Mouse (Mus musculus) hindbrain, embryonic 12.5 days (tissue): ENCODE measurements around the gene Slc13a3. TPM values are rescaled to one million over a fixed set of nuclear protein-coding genes. Genes with fewer than 3 reads are reported as not detected.

Experiments used
- ATAC-seq: fragments of 200-750 bp; cut with Nextera tagmentation; 2 replicates; pipeline ENCODE4 v1.8.0; 2017; ENCODE audit warnings: moderate TSS enrichment; ENCODE audit not compliant: low FRiP score
- H3K27ac ChIP-seq: fragments of 300-500 bp; sonication (generic); 2 replicates; pipeline ENCODE4 v1.5.1; 2016; ENCODE audit warnings: mild to moderate bottlenecking
- H3K27me3 ChIP-seq: fragments of 300-500 bp; sonication (generic); 2 replicates; pipeline ENCODE4 v1.6.1; 2016; ENCODE audit warnings: mild to moderate bottlenecking
- H3K36me3 ChIP-seq: fragments of 300-500 bp; sonication (generic); 2 replicates; pipeline ENCODE4 v1.6.1; 2016; ENCODE audit warnings: mild to moderate bottlenecking
- H3K4me1 ChIP-seq: fragments of 300-500 bp; sonication (generic); 2 replicates; pipeline ENCODE4 v1.6.1; 2016
- H3K4me2 ChIP-seq: fragments of 300-500 bp; sonication (generic); replicated peaks from 2 replicates; pipeline ENCODE4 v1.6.1; 2016; ENCODE audit warnings: mild to moderate bottlenecking
- H3K4me3 ChIP-seq: fragments of 300-500 bp; sonication (generic); 2 replicates; pipeline ENCODE4 v1.5.1; 2016; ENCODE audit warnings: mild to moderate bottlenecking
- H3K9ac ChIP-seq: fragments of 300-500 bp; sonication (generic); 2 replicates; pipeline ENCODE4 v1.6.1; 2016; ENCODE audit warnings: mild to moderate bottlenecking, moderate library complexity
- H3K9me3 ChIP-seq: fragments of 300-500 bp; sonication (generic); replicated peaks from 2 replicates; pipeline ENCODE4 v1.6.1; 2016; ENCODE audit warnings: mild to moderate bottlenecking
- WGBS: fragments of 180-500 bp; shearing (Covaris S2); methylation state at CpG from one replicate; pipeline ENCODE4 v1.1.7; 2016; 5-methylcytosine and 5-hydroxymethylcytosine counted together
- polyA plus RNA-seq: library from polyadenylated mRNA; unstranded; fragments of >200 nt; fragmentation: Nextera tagmentation; extraction: Ambion mirVana; gene quantifications from 2 replicates; pipeline ENCODE4 v1.2.1, GENCODE M21; 2016

The Slc13a3 gene
- polyA plus RNA-seq, 1 experiment from 2014 or later = 1.2 TPM

- Histone ChIP-seq H3K27me3 (no peaks in the 10 kb centered on the region), H3K36me3 (no peaks in the 10 kb centered on the region), H3K4me3 (no peak overlapping the region), H3K4me1 (peaks cover 30% of the 10 kb centered on the region), H3K4me2 (no peak overlapping the region), H3K9ac (no peak overlapping the region), H3K27ac (no peak overlapping the region), H3K9me3 (no peaks in the 10 kb centered on the region)
- WGBS = 60% methylated on average over 2 of the region's 2 CpGs
- no peak for ATAC-seq
Measured at GRCm38 (mm10) chr2:165420195-165420594, 52.8 kb downstream of the Slc13a3 start.

GRCm38 (mm10) chr2:165419670-165420111 lies 53.3 kb downstream of the Slc13a3 start:
- Histone ChIP-seq H3K4me2 (no peak overlapping the region), H3K4me3 (no peak overlapping the region), H3K36me3 (no peaks in the 10 kb centered on the region), H3K9ac (no peak overlapping the region), H3K9me3 (no peaks in the 10 kb centered on the region), H3K27ac (peak overlapping the region; percentile 40), H3K4me1 (peaks cover 34% of the 10 kb centered on the region), H3K27me3 (no peaks in the 10 kb centered on the region)
- WGBS = 60% methylated on average over 4 of the region's 4 CpGs
- ATAC-seq = no peak

GRCm38 (mm10) chr2:165418577-165418976 lies 54.5 kb downstream of the Slc13a3 start:
- no peaks in the 10 kb centered on the region for H3K27me3 ChIP-seq
- no peak overlapping the region for H3K9ac ChIP-seq
- H3K9me3 ChIP-seq = no peaks in the 10 kb centered on the region
- no peak for ATAC-seq
- no peaks in the 10 kb centered on the region for H3K36me3 ChIP-seq
- H3K4me3 ChIP-seq = no peak overlapping the region
- H3K27ac ChIP-seq = no peak overlapping the region
- peaks cover 40% of the 10 kb centered on the region for H3K4me1 ChIP-seq
- H3K4me2 ChIP-seq = no peak overlapping the region
- 88% methylated on average over 2 of the region's 2 CpGs for WGBS

- Histone ChIP-seq H3K4me1 (peaks cover 40% of the 10 kb centered on the region), H3K36me3 (no peaks in the 10 kb centered on the region), H3K9me3 (no peaks in the 10 kb centered on the region), H3K4me2 (no peak overlapping the region), H3K27me3 (no peaks in the 10 kb centered on the region), H3K27ac (no peak overlapping the region; the same call in 1 of the 2 replicates), H3K4me3 (no peak overlapping the region), H3K9ac (0 out of 2 replicates have a peak overlapping the region, but pooled peaks have one; percentile 5)
- peak; percentile 29; the same call in 1 of the 2 replicates for ATAC-seq
- WGBS = 53% methylated on average over 7 of the region's 7 CpGs
Measured at GRCm38 (mm10) chr2:165417291-165417690, 55.7 kb downstream of the Slc13a3 start.

- Histone ChIP-seq H3K4me3 (no peak overlapping the region), H3K9ac (no peak overlapping the region), H3K27me3 (no peaks in the 10 kb centered on the region), H3K9me3 (no peaks in the 10 kb centered on the region), H3K27ac (no peak overlapping the region), H3K4me2 (no peak overlapping the region), H3K36me3 (no peaks in the 10 kb centered on the region), H3K4me1 (peaks cover 40% of the 10 kb centered on the region)
- 68% methylated on average over 6 of the region's 6 CpGs for WGBS
- no peak for ATAC-seq
Measured at GRCm38 (mm10) chr2:165415795-165416194, 57.2 kb downstream of the Slc13a3 start.

- Histone ChIP-seq H3K36me3 (no peaks in the 10 kb centered on the region), H3K27ac (peak overlapping the region; percentile 8), H3K4me3 (no peak overlapping the region), H3K9ac (no peak overlapping the region), H3K4me2 (no peak overlapping the region), H3K4me1 (peaks cover 36% of the 10 kb centered on the region), H3K27me3 (no peaks in the 10 kb centered on the region), H3K9me3 (no peaks in the 10 kb centered on the region)
- 50% methylated on average over 11 of the region's 11 CpGs for WGBS
- no peak for ATAC-seq
Measured at GRCm38 (mm10) chr2:165415141-165415721, 57.8 kb downstream of the Slc13a3 start.

- Histone ChIP-seq H3K36me3 (no peaks in the 10 kb centered on the region), H3K27ac (peak overlapping the region; percentile 8), H3K4me1 (peaks cover 28% of the 10 kb centered on the region), H3K4me3 (no peak overlapping the region), H3K9ac (no peak overlapping the region), H3K27me3 (no peaks in the 10 kb centered on the region), H3K4me2 (no peak overlapping the region), H3K9me3 (no peaks in the 10 kb centered on the region)
- ATAC-seq = no peak
- 77% methylated on average over 5 of the region's 5 CpGs for WGBS
Measured at GRCm38 (mm10) chr2:165414321-165414720, 58.7 kb downstream of the Slc13a3 start.

- Histone ChIP-seq H3K4me2 (no peak overlapping the region), H3K9ac (no peak overlapping the region), H3K27ac (no peak overlapping the region; the same call in 1 of the 2 replicates), H3K4me3 (no peak overlapping the region), H3K4me1 (peaks cover 28% of the 10 kb centered on the region), H3K27me3 (no peaks in the 10 kb centered on the region), H3K9me3 (no peaks in the 10 kb centered on the region), H3K36me3 (no peaks in the 10 kb centered on the region)
- no peak for ATAC-seq
- 45% methylated on average over 3 of the region's 3 CpGs for WGBS
Measured at GRCm38 (mm10) chr2:165413884-165414283, 59.1 kb downstream of the Slc13a3 start.

- WGBS = 48% methylated on average over 10 of the region's 10 CpGs
- no peak overlapping the region for H3K9ac ChIP-seq
- H3K4me1 ChIP-seq = no peaks in the 10 kb centered on the region
- H3K9me3 ChIP-seq = no peaks in the 10 kb centered on the region
- no peak for ATAC-seq
- no peaks in the 10 kb centered on the region for H3K36me3 ChIP-seq
- H3K27me3 ChIP-seq = no peaks in the 10 kb centered on the region
- no peak overlapping the region for H3K4me2 ChIP-seq
- no peak overlapping the region for H3K27ac ChIP-seq
- no peak overlapping the region for H3K4me3 ChIP-seq
Measured at GRCm38 (mm10) chr2:165407700-165408301, 65.2 kb downstream of the Slc13a3 start.

- Histone ChIP-seq H3K9ac (no peak overlapping the region), H3K4me1 (no peaks in the 10 kb centered on the region), H3K36me3 (no peaks in the 10 kb centered on the region), H3K9me3 (no peaks in the 10 kb centered on the region), H3K4me3 (no peak overlapping the region), H3K4me2 (no peak overlapping the region), H3K27ac (no peak overlapping the region), H3K27me3 (no peaks in the 10 kb centered on the region)
- ATAC-seq = no peak
- WGBS = 68% methylated on average over 6 of the region's 6 CpGs
Measured at GRCm38 (mm10) chr2:165405351-165405750, 67.7 kb downstream of the Slc13a3 start.

GRCm38 (mm10) chr2:165404951-165405350 lies 68.1 kb downstream of the Slc13a3 start:
- Histone ChIP-seq H3K4me3 (no peak overlapping the region), H3K36me3 (no peaks in the 10 kb centered on the region), H3K4me1 (no peaks in the 10 kb centered on the region), H3K27ac (no peak overlapping the region), H3K4me2 (no peak overlapping the region), H3K9me3 (no peaks in the 10 kb centered on the region), H3K27me3 (no peaks in the 10 kb centered on the region), H3K9ac (no peak overlapping the region)
- WGBS = 71% methylated on average over 9 of the region's 9 CpGs
- no peak for ATAC-seq

- ATAC-seq = 0 out of 2 replicates have a peak, but pooled peaks have one; percentile 26
Measured at GRCm38 (mm10) chr2:165398164-165398785, 74.8 kb downstream of the Slc13a3 start.

More at GRCm38 (mm10) chr2:165398164-165398785, 74.8 kb downstream of the Slc13a3 start:
- 0 out of 2 replicates have a peak, but pooled peaks cover 2% of the 10 kb centered on the region for H3K9me3 ChIP-seq
- peaks cover 2% of the 10 kb centered on the region; the same call in 1 of the 2 replicates for H3K27me3 ChIP-seq
- no peaks in the 10 kb centered on the region for H3K36me3 ChIP-seq
- no peak overlapping the region for H3K9ac ChIP-seq
- H3K4me2 ChIP-seq = no peak overlapping the region
- peak overlapping the region; percentile 77; the same call in 1 of the 2 replicates for H3K27ac ChIP-seq
- H3K4me1 ChIP-seq = peaks cover 23% of the 10 kb centered on the region
- no peak overlapping the region for H3K4me3 ChIP-seq
- WGBS = 53% methylated on average over 15 of the region's 15 CpGs
